Mouse (Mus musculus) erythroblast, embryonic 14.5 days (primary cell): ENCODE measurements around the gene 6030468B19Rik.

Experiments used
- GATA1 ChIP-seq: IDR thresholded peaks from 2 replicates; pipeline ENCODE4 v1.6.1; 2012; ENCODE audit warnings: low read length, inconsistent platforms, mixed read lengths
- TAL1 ChIP-seq: IDR thresholded peaks from 3 replicates; pipeline ENCODE4 v1.6.1; 2012; ENCODE audit warnings: low read length, inconsistent platforms, mixed read lengths

DNA sequence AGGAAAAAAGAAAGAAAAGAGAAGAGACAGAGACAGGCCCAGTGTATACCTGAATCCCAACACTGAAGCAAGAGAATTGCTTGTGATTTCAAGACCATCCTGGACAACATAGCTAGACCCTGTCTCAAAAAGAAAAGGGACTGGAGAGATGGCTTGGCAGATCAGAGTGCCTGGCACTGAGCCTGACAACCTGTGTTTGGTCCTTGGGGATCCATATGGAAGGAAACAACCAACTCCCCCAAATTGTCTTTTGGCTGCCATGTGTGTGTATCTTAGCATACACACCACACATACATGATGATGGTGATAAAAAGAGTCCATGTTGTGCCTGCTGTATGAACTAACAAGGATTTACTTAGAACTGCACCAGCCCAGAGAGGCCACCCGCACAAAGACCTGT is 41.6 kb downstream of the 6030468B19Rik start:
- TF ChIP-seq GATA1 (no peak), TAL1 (no peak)
